Mouse (Mus musculus): Measurements from ENCODE around the gene Mettl7a3. TPM values are rescaled to one million over a fixed set of nuclear protein-coding genes. Genes with fewer than 3 reads are reported as not detected.
"Not testable (repeated sequence)": the region's sequence is repeated elsewhere in the genome, so short reads cannot be mapped to it uniquely, and the experiment has no call there.

The Mettl7a3 gene
- polyA plus RNA-seq, 2 experiments, result 0.60 to 0.70 TPM

DNA sequence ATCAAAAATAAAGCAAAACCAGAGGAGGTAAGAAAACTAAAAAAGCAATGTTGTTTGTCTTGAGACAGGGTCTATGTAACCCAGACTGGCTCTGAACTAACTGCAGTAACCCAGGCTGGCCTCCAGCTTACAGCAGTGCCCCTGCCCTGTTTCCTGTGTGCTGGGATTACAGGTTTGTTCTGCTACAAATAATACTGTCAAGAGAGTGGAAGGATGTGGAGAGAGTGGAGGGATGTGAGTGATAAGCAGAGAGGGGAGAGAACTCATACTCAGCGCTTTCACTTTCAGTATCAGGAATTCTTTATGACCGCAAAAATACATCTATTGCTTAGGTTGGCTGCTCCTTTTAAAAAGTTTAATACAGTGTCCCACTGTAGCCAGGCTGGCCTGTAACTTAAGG is 22.4 kb upstream of the Mettl7a3 start:
- no peak overlapping the region for H3K4me2 ChIP-seq (replicated peaks; ENCODE audit: low read depth, low read length, severe bottlenecking)
- no peaks in the 10 kb centered on the region for H3K36me3 ChIP-seq (ENCODE audit: control insufficient read depth, insufficient read depth, low read length)
- H3K4me3 ChIP-seq (replicated peaks; ENCODE audit: low read length), result no peak overlapping the region
- TF ChIP-seq POLR2A (IDR thresholded peaks at IDR 0.05; ENCODE audit: borderline replicate concordance, extremely low read depth, insufficient read depth, insufficient read length), result no peak
- no peaks in the 10 kb centered on the region for H3K9me3 ChIP-seq (ENCODE audit: control insufficient read depth, low read length)
- no peak overlapping the region for H3K9ac ChIP-seq (ENCODE audit: low read depth, low read length, severe bottlenecking)
- DNase-seq (ENCODE audit: low spot score) (no peak), ATAC-seq (ENCODE audit: low FRiP score, low read depth) (no peak)
- no peak overlapping the region for H3K27ac ChIP-seq (replicated peaks; ENCODE audit: low read depth, low read length)
- H3K27me3 ChIP-seq (ENCODE audit: control insufficient read depth, insufficient read depth, low read length), result no peaks in the 10 kb centered on the region
- 91% methylated on average over 2 of the region's 2 CpGs for WGBS
- H3K4me1 ChIP-seq (ENCODE audit: control insufficient read depth, insufficient read depth, low read length), result no peaks in the 10 kb centered on the region

DNA sequence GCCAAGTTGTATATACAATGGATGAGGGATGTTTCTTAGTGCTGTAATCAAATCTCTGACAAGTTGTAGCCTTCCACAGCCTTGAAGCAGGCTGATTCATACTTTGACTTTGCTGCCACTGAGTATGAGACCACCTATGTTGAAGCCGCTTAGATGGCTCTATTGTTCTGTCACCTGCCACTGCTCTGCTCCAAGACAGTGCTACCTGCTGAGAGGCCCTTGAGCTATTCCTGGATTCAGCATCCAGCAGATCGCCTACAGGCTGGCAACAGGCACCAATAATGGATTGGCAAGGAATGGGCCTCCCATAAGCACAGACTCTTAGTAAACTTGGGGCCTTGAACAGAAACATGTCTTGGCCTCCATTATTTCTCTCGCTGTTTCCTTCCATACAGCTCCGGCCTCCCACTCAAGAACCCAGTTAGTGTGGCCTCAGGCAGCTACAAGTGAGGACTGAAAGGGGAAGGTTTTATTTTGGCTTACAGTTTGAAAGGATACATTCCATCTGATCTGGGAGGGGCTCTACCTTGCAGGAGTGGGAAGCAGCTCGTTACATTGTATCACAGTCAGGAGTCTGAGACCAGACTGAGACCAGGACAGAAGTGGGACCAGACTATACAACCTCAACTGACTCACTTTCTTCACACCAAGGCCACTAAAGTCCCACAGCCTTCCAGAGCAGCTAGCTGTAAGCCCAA is 20.1 kb upstream of the Mettl7a3 start:
- Histone ChIP-seq H3K4me3 (replicated peaks; ENCODE audit: low read length) (no peak overlapping the region), H3K27ac (replicated peaks; ENCODE audit: low read depth, low read length) (no peak overlapping the region), H3K9ac (ENCODE audit: low read depth, low read length, severe bottlenecking) (no peak overlapping the region), H3K4me1 (ENCODE audit: control insufficient read depth, insufficient read depth, low read length) (no peaks in the 10 kb centered on the region), H3K9me3 (ENCODE audit: control insufficient read depth, low read length) (no peaks in the 10 kb centered on the region), H3K4me2 (replicated peaks; ENCODE audit: low read depth, low read length, severe bottlenecking) (no peak overlapping the region), H3K27me3 (ENCODE audit: control insufficient read depth, insufficient read depth, low read length) (no peaks in the 10 kb centered on the region), H3K36me3 (ENCODE audit: control insufficient read depth, insufficient read depth, low read length) (no peaks in the 10 kb centered on the region)
- no peak for TF ChIP-seq POLR2A (IDR thresholded peaks at IDR 0.05; ENCODE audit: borderline replicate concordance, extremely low read depth, insufficient read depth, insufficient read length)
- no peak for ATAC-seq (ENCODE audit: low FRiP score, low read depth)
- 93% methylated on average over 5 of the region's 5 CpGs for WGBS
- DNase-seq (ENCODE audit: low spot score), result no peak

DNA sequence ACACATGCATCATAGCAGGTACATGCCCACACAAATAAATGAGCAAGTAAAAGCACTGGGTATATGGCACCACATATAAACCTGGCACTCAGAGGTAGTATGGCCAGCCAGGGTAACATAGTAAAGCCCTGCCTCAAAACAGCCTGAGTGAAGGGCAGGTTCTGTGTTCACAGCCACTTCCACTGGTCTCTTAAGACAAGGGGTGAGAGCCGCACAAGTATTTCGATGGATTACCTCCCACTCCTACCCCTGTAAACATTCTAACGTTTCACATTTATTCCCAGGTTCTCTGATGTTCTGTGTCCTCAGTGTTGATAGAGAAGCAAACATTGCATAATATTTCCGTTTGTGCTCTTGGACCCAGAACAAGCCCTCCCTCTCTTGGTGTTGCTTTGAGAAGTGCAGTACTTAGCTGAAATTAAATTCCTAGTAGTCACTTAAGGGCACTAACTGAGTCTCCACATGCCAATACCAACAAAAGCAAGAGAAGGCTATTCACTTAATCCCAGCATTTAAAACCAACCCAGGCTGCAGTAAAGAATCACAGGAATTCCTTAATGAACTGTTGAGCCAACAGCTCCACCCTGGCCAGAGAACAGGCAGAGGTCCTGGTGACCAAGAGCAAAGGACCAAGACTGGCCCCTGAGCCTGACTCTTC is 16.6 kb upstream of the Mettl7a3 start:
- not testable (repeated sequence) for H3K27ac ChIP-seq (replicated peaks; ENCODE audit: low read depth, low read length); H3K4me2 ChIP-seq (replicated peaks; ENCODE audit: low read depth, low read length, severe bottlenecking); ATAC-seq (ENCODE audit: low FRiP score, low read depth); H3K9ac ChIP-seq (ENCODE audit: low read depth, low read length, severe bottlenecking); H3K27me3 ChIP-seq (ENCODE audit: control insufficient read depth, insufficient read depth, low read length); H3K4me3 ChIP-seq (replicated peaks; ENCODE audit: low read length); H3K36me3 ChIP-seq (ENCODE audit: control insufficient read depth, insufficient read depth, low read length); H3K9me3 ChIP-seq (ENCODE audit: control insufficient read depth, low read length); DNase-seq (ENCODE audit: low spot score); H3K4me1 ChIP-seq (ENCODE audit: control insufficient read depth, insufficient read depth, low read length)
- WGBS, result 65% methylated on average over 4 of the region's 4 CpGs

DNA sequence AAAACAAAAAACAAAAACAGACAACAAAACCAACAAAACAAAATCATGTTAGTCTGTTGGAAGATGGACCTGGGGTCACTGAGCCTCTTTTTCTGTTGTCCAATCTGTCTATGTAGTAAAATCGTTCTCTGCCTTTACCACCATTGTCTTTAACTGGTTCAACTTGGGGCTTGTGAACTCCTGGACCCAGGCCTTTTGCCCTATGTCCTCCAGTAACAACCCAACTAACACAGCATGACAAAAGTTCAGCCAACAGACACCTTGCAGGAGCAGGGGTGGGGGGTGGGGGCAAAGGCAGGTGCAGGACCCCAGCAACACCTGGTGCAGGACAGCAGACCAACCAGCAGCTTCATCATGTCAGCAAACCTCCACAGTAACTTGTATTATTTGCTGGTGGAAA is 14.8 kb upstream of the Mettl7a3 start:
- Histone ChIP-seq H3K4me1 (ENCODE audit: control insufficient read depth, insufficient read depth, low read length) (no peaks in the 10 kb centered on the region), H3K4me3 (replicated peaks; ENCODE audit: low read length) (no peak overlapping the region), H3K36me3 (ENCODE audit: control insufficient read depth, insufficient read depth, low read length) (no peaks in the 10 kb centered on the region), H3K27ac (replicated peaks; ENCODE audit: low read depth, low read length) (no peak overlapping the region), H3K4me2 (replicated peaks; ENCODE audit: low read depth, low read length, severe bottlenecking) (no peak overlapping the region), H3K9me3 (ENCODE audit: control insufficient read depth, low read length) (no peaks in the 10 kb centered on the region), H3K27me3 (ENCODE audit: control insufficient read depth, insufficient read depth, low read length) (no peaks in the 10 kb centered on the region), H3K9ac (ENCODE audit: low read depth, low read length, severe bottlenecking) (no peak overlapping the region)
- DNase-seq (ENCODE audit: low spot score) (no peak), ATAC-seq (ENCODE audit: low FRiP score, low read depth) (no peak)
- 67% methylated on average over 1 of the region's 1 CpGs for WGBS
- TF ChIP-seq POLR2A (IDR thresholded peaks at IDR 0.05; ENCODE audit: borderline replicate concordance, extremely low read depth, insufficient read depth, insufficient read length), result no peak

DNA sequence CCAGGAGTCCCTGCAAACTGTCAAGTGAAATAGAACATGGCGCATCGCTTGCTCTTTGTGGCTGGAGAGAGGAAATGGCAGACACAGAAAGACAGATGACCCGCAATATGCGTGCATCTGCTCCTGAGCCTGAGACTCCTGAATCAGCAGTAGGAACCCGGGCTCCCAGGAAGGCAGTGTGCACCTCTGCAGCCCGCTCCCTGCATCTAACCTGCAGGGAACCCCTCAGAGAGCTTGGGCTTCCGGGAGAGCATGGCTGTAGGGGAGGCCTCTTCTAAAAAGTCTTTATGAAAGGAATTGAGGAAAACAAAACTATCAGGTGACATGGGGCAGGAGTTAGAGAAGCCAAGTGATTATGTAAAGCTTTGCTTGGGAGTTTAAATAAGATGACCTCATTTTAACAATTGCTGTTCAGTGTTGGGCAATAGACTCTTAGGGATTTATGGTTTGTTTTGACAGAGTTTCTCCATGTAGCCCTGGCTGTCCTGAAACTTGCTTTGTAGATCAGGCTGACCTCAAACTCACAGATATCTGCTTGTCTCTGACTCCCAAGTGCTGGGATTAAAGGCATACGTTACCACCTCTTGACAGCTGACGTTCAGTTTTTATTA is 14.3 kb upstream of the Mettl7a3 start:
- no peak for ATAC-seq (ENCODE audit: low FRiP score, low read depth)

More for the DNA sequence above, 14.3 kb upstream of the Mettl7a3 start:
- H3K9me3 ChIP-seq (ENCODE audit: control insufficient read depth, low read length), result no peaks in the 10 kb centered on the region
- H3K4me3 ChIP-seq (replicated peaks; ENCODE audit: low read length), result no peak overlapping the region
- WGBS, result 60% methylated on average over 9 of the region's 9 CpGs
- H3K4me1 ChIP-seq (ENCODE audit: control insufficient read depth, insufficient read depth, low read length), result no peaks in the 10 kb centered on the region
- no peak overlapping the region for H3K27ac ChIP-seq (replicated peaks; ENCODE audit: low read depth, low read length)
- no peaks in the 10 kb centered on the region for H3K36me3 ChIP-seq (ENCODE audit: control insufficient read depth, insufficient read depth, low read length)
- TF ChIP-seq POLR2A (IDR thresholded peaks at IDR 0.05; ENCODE audit: borderline replicate concordance, extremely low read depth, insufficient read depth, insufficient read length), result no peak
- H3K27me3 ChIP-seq (ENCODE audit: control insufficient read depth, insufficient read depth, low read length), result no peaks in the 10 kb centered on the region
- H3K4me2 ChIP-seq (replicated peaks; ENCODE audit: low read depth, low read length, severe bottlenecking), result no peak overlapping the region
- no peak overlapping the region for H3K9ac ChIP-seq (ENCODE audit: low read depth, low read length, severe bottlenecking)
- no peak for DNase-seq (ENCODE audit: low spot score)
